Mouse (Mus musculus): ENCODE data around the gene Tmem246. TPM values are rescaled to one million over a fixed set of nuclear protein-coding genes. Genes with fewer than 3 reads are reported as not detected.

Gene Tmem246
- polyA plus RNA-seq, 1 experiment: 2.2 TPM

DNA sequence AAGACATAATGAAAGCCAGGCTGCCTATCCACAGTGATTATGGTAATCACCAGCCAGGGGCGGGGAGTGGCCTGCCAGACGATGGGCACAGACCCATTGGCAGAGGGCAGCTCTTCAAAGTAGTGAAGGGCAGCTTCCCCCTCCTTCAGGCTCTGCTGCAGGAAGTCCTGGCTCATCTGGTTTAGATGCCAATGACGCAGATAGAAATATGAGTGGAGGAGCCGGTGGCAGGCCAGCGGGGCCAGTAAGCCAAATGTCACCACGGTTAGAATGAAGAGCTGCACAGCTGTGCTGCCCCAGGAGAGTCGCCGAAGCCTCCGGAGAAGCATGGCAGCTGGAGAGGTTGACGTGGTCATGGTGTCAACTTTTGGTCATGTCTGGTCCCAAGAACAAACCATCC lies 10.9 kb downstream of the Tmem246 start:
- peak in 2 of 3 experiments; percentile 60 to 66 for TF ChIP-seq MYOG (IDR thresholded peaks at IDR 0.05; ENCODE audit: control insufficient read depth in 1 of 3, insufficient read depth in 1 of 3, insufficient read length in 2 of 3, low read depth in 2 of 3)
- TF ChIP-seq REST (IDR thresholded peaks at IDR 0.05; ENCODE audit: insufficient read depth, insufficient read length): no peak
- no peak for TF ChIP-seq TCF3 (IDR thresholded peaks at IDR 0.05; ENCODE audit: insufficient read length, low read depth)
- TF ChIP-seq MYOD1 (IDR thresholded peaks at IDR 0.05; ENCODE audit: control insufficient read depth in 1 of 3, insufficient read length in 2 of 3, low read depth in 2 of 3): peak in 2 of 3 experiments; percentile 37 to 71
- Histone ChIP-seq H3K27me3 (ENCODE audit: control insufficient read depth, insufficient read depth, insufficient read length) (peaks cover 7% of the 10 kb centered on the region), H3K4me3 (no peak overlapping the region), H3ac (ENCODE audit: control insufficient read depth, insufficient read length) (no peak overlapping the region), H3K4me2 (ENCODE audit: low read depth) (no peak overlapping the region), H3K79me2 (ENCODE audit: control insufficient read depth, insufficient read depth) (no peaks in the 10 kb centered on the region), H3K36me3 (ENCODE audit: control insufficient read depth, insufficient read depth) (no peaks in the 10 kb centered on the region)

DNA sequence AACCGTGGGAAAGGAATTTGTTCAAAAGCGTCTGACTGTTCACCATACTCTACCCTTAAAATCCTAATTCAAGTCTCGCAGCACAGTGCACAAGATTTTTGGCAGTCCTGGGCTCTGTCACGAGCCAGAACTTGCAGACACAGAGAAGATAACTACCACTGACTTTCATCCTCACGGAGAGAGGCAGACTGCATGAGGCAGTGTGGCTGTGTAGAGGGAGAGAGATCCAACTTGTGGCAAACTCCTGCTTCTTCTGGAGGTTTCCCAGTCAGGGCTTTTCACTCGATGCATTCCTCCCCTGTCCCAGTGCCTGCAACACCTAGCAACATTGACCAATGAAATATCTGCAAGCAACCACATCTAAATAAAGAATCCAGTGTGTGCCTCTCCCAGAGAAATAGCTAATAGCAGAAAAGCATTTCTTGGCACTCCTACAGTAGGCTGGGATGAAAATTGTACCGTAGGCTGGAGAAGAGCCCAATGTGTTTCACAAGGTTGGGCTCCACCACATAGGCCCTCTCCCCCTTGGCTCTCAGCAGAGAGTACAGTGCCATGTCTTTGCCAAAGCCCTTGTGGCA lies 12.1 kb downstream of the Tmem246 start:
- Histone ChIP-seq H3ac (ENCODE audit: control insufficient read depth, insufficient read length) (no peak overlapping the region), H3K79me2 (ENCODE audit: control insufficient read depth, insufficient read depth) (no peaks in the 10 kb centered on the region), H3K36me3 (ENCODE audit: control insufficient read depth, insufficient read depth) (no peaks in the 10 kb centered on the region), H3K4me3 (no peak overlapping the region), H3K27me3 (ENCODE audit: control insufficient read depth, insufficient read depth, insufficient read length) (peaks cover 7% of the 10 kb centered on the region), H3K4me2 (ENCODE audit: low read depth) (no peak overlapping the region)
- TF ChIP-seq TCF3 (IDR thresholded peaks at IDR 0.05; ENCODE audit: insufficient read length, low read depth) (no peak), REST (IDR thresholded peaks at IDR 0.05; ENCODE audit: insufficient read depth, insufficient read length) (no peak), TCF12 (IDR thresholded peaks at IDR 0.05; ENCODE audit: insufficient read depth, poor library complexity, severe bottlenecking) (no peak), USF1 (IDR thresholded peaks at IDR 0.05; ENCODE audit: low read depth) (no peak), POLR2AphosphoS2 (IDR thresholded peaks at IDR 0.05; ENCODE audit: insufficient read length, low read depth) (no peak), MYOG (IDR thresholded peaks at IDR 0.05; ENCODE audit: control insufficient read depth in 1 of 3, insufficient read depth in 1 of 3, insufficient read length in 2 of 3, low read depth in 2 of 3) (no peak), SRF (IDR thresholded peaks at IDR 0.05; ENCODE audit: control insufficient read depth, insufficient read length, low read depth) (no peak), CEBPB (IDR thresholded peaks at IDR 0.05; ENCODE audit: insufficient read depth, poor library complexity, severe bottlenecking) (no peak), E2F4 (IDR thresholded peaks at IDR 0.05; ENCODE audit: insufficient read depth) (no peak), POLR2A (IDR thresholded peaks at IDR 0.05; ENCODE audit: insufficient read length, low read depth) (no peak), MYOD1 (IDR thresholded peaks at IDR 0.05; ENCODE audit: control insufficient read depth in 1 of 3, insufficient read length in 2 of 3, low read depth in 2 of 3) (no peak), MAX (IDR thresholded peaks at IDR 0.05; ENCODE audit: low read depth) (no peak)

- Histone ChIP-seq H3ac (ENCODE audit: control insufficient read depth, insufficient read length) (no peak overlapping the region), H3K36me3 (ENCODE audit: control insufficient read depth, insufficient read depth) (no peaks in the 10 kb centered on the region), H3K27me3 (ENCODE audit: control insufficient read depth, insufficient read depth, insufficient read length) (no peaks in the 10 kb centered on the region), H3K4me3 (no peak overlapping the region), H3K4me2 (ENCODE audit: low read depth) (peak overlapping the region; percentile 42), H3K79me2 (ENCODE audit: control insufficient read depth, insufficient read depth) (no peaks in the 10 kb centered on the region)
- TF ChIP-seq MYOG (IDR thresholded peaks at IDR 0.05; ENCODE audit: control insufficient read depth in 1 of 3, insufficient read depth in 1 of 3, insufficient read length in 2 of 3, low read depth in 2 of 3) (no peak), POLR2AphosphoS2 (IDR thresholded peaks at IDR 0.05; ENCODE audit: insufficient read length, low read depth) (no peak), MAX (IDR thresholded peaks at IDR 0.05; ENCODE audit: low read depth) (no peak), POLR2A (IDR thresholded peaks at IDR 0.05; ENCODE audit: insufficient read length, low read depth) (no peak)
Measured at GRCm38 (mm10) chr4:49583965-49584831, 13.5 kb downstream of the Tmem246 start.

DNA sequence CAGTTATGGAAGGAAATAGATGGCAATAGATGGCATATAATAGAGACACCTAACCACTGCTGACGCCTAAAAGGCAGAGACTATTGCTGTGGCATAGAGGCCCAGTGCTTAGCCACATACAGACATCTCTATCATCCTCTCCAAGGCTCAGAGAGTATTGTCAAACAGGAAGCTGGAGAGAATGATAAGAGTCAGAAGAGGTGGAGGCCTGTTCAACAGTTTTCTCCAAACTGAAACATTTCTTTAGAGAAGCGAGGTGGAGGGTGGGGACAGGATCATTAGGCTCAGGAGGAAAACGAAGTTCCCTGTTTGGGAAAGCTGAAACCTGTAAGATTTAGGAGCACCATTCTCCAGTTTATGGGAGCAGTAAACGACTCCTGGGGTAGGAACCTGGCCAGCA lies 16.4 kb downstream of the Tmem246 start:
- H3K4me2 ChIP-seq (ENCODE audit: low read depth): no peak overlapping the region
- H3K27me3 ChIP-seq (ENCODE audit: control insufficient read depth, insufficient read depth, insufficient read length): no peaks in the 10 kb centered on the region
- H3K36me3 ChIP-seq (ENCODE audit: control insufficient read depth, insufficient read depth): no peaks in the 10 kb centered on the region
- H3K79me2 ChIP-seq (ENCODE audit: control insufficient read depth, insufficient read depth): no peaks in the 10 kb centered on the region
- TF ChIP-seq REST (IDR thresholded peaks at IDR 0.05; ENCODE audit: insufficient read depth, insufficient read length) (no peak), MYOG (IDR thresholded peaks at IDR 0.05; ENCODE audit: control insufficient read depth in 1 of 3, insufficient read depth in 1 of 3, insufficient read length in 2 of 3, low read depth in 2 of 3) (no peak), TCF12 (IDR thresholded peaks at IDR 0.05; ENCODE audit: insufficient read depth, poor library complexity, severe bottlenecking) (no peak), E2F4 (IDR thresholded peaks at IDR 0.05; ENCODE audit: insufficient read depth) (no peak), TCF3 (IDR thresholded peaks at IDR 0.05; ENCODE audit: insufficient read length, low read depth) (no peak), POLR2A (IDR thresholded peaks at IDR 0.05; ENCODE audit: insufficient read length, low read depth) (no peak), POLR2AphosphoS2 (IDR thresholded peaks at IDR 0.05; ENCODE audit: insufficient read length, low read depth) (no peak), MYOD1 (IDR thresholded peaks at IDR 0.05; ENCODE audit: control insufficient read depth in 1 of 3, insufficient read length in 2 of 3, low read depth in 2 of 3) (no peak), MAX (IDR thresholded peaks at IDR 0.05; ENCODE audit: low read depth) (no peak), USF1 (IDR thresholded peaks at IDR 0.05; ENCODE audit: low read depth) (no peak), CEBPB (IDR thresholded peaks at IDR 0.05; ENCODE audit: insufficient read depth, poor library complexity, severe bottlenecking) (no peak), SRF (IDR thresholded peaks at IDR 0.05; ENCODE audit: control insufficient read depth, insufficient read length, low read depth) (no peak)
- no peak overlapping the region for H3ac ChIP-seq (ENCODE audit: control insufficient read depth, insufficient read length)
- H3K4me3 ChIP-seq: no peak overlapping the region

Measured in myocyte (in vitro differentiated cells).